Mouse (Mus musculus) limb, embryonic 14.5 days (tissue): Measurements from ENCODE around the gene Arfgef2. TPM values are rescaled to one million over a fixed set of nuclear protein-coding genes. Genes with fewer than 3 reads are reported as not detected.
A peak's percentile ranks its signal among the peaks of the same experiment; 100 is the strongest.

ENCODE experiments used
- ATAC-seq: fragments of 200-750 bp; cut with Nextera tagmentation; 2 replicates; pipeline ENCODE4 v1.8.0; 2017; ENCODE audit warnings: low read depth, moderate number of reproducible peaks, moderate TSS enrichment; ENCODE audit not compliant: low FRiP score
- DNase-seq: peaks from one replicate; pipeline ENCODE4 v3.0.0-alpha.2; 2015; ENCODE audit warnings: low spot score
- H3K27ac ChIP-seq: fragments of 300-500 bp; sonication (generic); replicated peaks from 2 replicates; pipeline ENCODE4 v1.5.1; 2014; ENCODE audit warnings: low read depth, mild to moderate bottlenecking, low read length, moderate library complexity, mixed read lengths
- H3K27me3 ChIP-seq: fragments of 300-500 bp; sonication (generic); 2 replicates; pipeline ENCODE4 v1.6.1; 2014; ENCODE audit warnings: low read length, mixed read lengths; ENCODE audit not compliant: control insufficient read depth, insufficient read depth
- H3K36me3 ChIP-seq: fragments of 300-500 bp; sonication (generic); 2 replicates; pipeline ENCODE4 v1.6.1; 2014; ENCODE audit warnings: mild to moderate bottlenecking, low read length, moderate library complexity, mixed read lengths; ENCODE audit not compliant: control insufficient read depth, insufficient read depth
- H3K4me1 ChIP-seq: fragments of 300-500 bp; sonication (generic); 2 replicates; pipeline ENCODE4 v1.6.1; 2014; ENCODE audit warnings: antibody characterized with exemption, low read length, mixed read lengths; ENCODE audit not compliant: control insufficient read depth, insufficient read depth
- H3K4me2 ChIP-seq: fragments of 300-500 bp; sonication (generic); replicated peaks from 2 replicates; pipeline ENCODE4 v1.6.1; 2014; ENCODE audit warnings: low read depth, mild to moderate bottlenecking, low read length, moderate library complexity; ENCODE audit not compliant: severe bottlenecking
- H3K4me3 ChIP-seq: fragments of 300-500 bp; sonication (generic); replicated peaks from 2 replicates; pipeline ENCODE4 v1.5.1; 2014; ENCODE audit warnings: low read length
- H3K9ac ChIP-seq: fragments of 300-500 bp; sonication (generic); 2 replicates; pipeline ENCODE4 v1.6.1; 2014; ENCODE audit warnings: mild to moderate bottlenecking, low read depth, low read length, moderate library complexity; ENCODE audit not compliant: severe bottlenecking
- H3K9me3 ChIP-seq: fragments of 300-500 bp; sonication (generic); 2 replicates; pipeline ENCODE4 v1.6.1; 2016; ENCODE audit warnings: low read length; ENCODE audit not compliant: control insufficient read depth
- POLR2A ChIP-seq: fragments of 200-500 bp; IDR thresholded peaks from 2 replicates; pipeline ENCODE4 v1.8.0; 2012; ENCODE audit warnings: inconsistent platforms, mild to moderate bottlenecking, moderate library complexity, borderline replicate concordance; ENCODE audit not compliant: insufficient read depth, insufficient read length; ENCODE audit errors: extremely low read depth
- WGBS: fragments of 180-500 bp; shearing (Covaris S2); extraction: QIAGEN DNeasy Blood & Tissue Kit; methylation state at CpG from one replicate; pipeline ENCODE4 v1.1.7; 2014; 5-methylcytosine and 5-hydroxymethylcytosine counted together
- polyA plus RNA-seq, 2 experiments: library from polyadenylated mRNA; depleted of rRNA in 1 of 2; stranded (reverse) in 1 of 2; unstranded in 1 of 2; fragments of >200 nt; fragmentation: Nextera tagmentation in 1 of 2; extraction: Ambion mirVana in 1 of 2; gene quantifications; 2 replicates each; pipeline versions ENCODE4 v1.2.1 to v1.2.3; 2012 to 2014

The Arfgef2 gene
- polyA plus RNA-seq, 2 experiments, result 6.1 to 10.5 TPM

- no peak for ATAC-seq
- WGBS, result 89% methylated on average over 7 of the region's 7 CpGs
- DNase-seq, result no peak
- no peak for TF ChIP-seq POLR2A
- H3K4me3 ChIP-seq, result no peak overlapping the region
- H3K27me3 ChIP-seq, result no peaks in the 10 kb centered on the region
- no peak overlapping the region for H3K27ac ChIP-seq
- H3K9me3 ChIP-seq, result no peaks in the 10 kb centered on the region
- H3K4me2 ChIP-seq, result no peak overlapping the region
- H3K4me1 ChIP-seq, result no peaks in the 10 kb centered on the region
- peaks cover 24% of the 10 kb centered on the region for H3K36me3 ChIP-seq
- H3K9ac ChIP-seq, result no peak overlapping the region
Measured at GRCm38 (mm10) chr2:166885066-166885465, 79.7 kb downstream of the Arfgef2 start.

- no peak for TF ChIP-seq POLR2A
- Histone ChIP-seq H3K4me2 (no peak overlapping the region), H3K27me3 (no peaks in the 10 kb centered on the region), H3K4me3 (no peak overlapping the region), H3K9ac (no peak overlapping the region), H3K36me3 (peaks cover 29% of the 10 kb centered on the region), H3K4me1 (no peaks in the 10 kb centered on the region), H3K9me3 (no peaks in the 10 kb centered on the region), H3K27ac (no peak overlapping the region)
- DNase-seq, result no peak
- ATAC-seq, result no peak
- WGBS, result 66% methylated on average over 10 of the region's 10 CpGs
Measured at GRCm38 (mm10) chr2:166885619-166886018, 80.2 kb downstream of the Arfgef2 start.

- Histone ChIP-seq H3K9ac (no peak overlapping the region), H3K4me2 (no peak overlapping the region), H3K9me3 (no peaks in the 10 kb centered on the region), H3K4me1 (no peaks in the 10 kb centered on the region), H3K36me3 (peaks cover 33% of the 10 kb centered on the region), H3K27me3 (no peaks in the 10 kb centered on the region), H3K4me3 (no peak overlapping the region), H3K27ac (no peak overlapping the region)
- DNase-seq (no peak), ATAC-seq (no peak)
- 89% methylated on average over 3 of the region's 3 CpGs for WGBS
- no peak for TF ChIP-seq POLR2A
Measured at GRCm38 (mm10) chr2:166886231-166886630, 80.8 kb downstream of the Arfgef2 start.

GRCm38 (mm10) chr2:166887816-166888215 is 82.4 kb downstream of the Arfgef2 start:
- peaks cover 41% of the 10 kb centered on the region for H3K36me3 ChIP-seq
- peak; percentile 82 for ATAC-seq

GRCm38 (mm10) chr2:166891366-166891880 is 86.0 kb downstream of the Arfgef2 start:
- WGBS, result 83% methylated on average over 9 of the region's 9 CpGs
- ATAC-seq (no peak), DNase-seq (no peak)
- H3K27me3 ChIP-seq, result no peaks in the 10 kb centered on the region
- no peak overlapping the region for H3K9ac ChIP-seq
- H3K27ac ChIP-seq, result no peak overlapping the region
- H3K36me3 ChIP-seq, result peaks cover 49% of the 10 kb centered on the region
- H3K4me2 ChIP-seq, result no peak overlapping the region
- no peaks in the 10 kb centered on the region for H3K4me1 ChIP-seq
- no peaks in the 10 kb centered on the region for H3K9me3 ChIP-seq
- no peak for TF ChIP-seq POLR2A
- no peak overlapping the region for H3K4me3 ChIP-seq

More at GRCm38 (mm10) chr2:166887816-166888215, 82.4 kb downstream of the Arfgef2 start:
- DNase-seq, result peak; percentile 45
- no peaks in the 10 kb centered on the region for H3K27me3 ChIP-seq
- H3K4me1 ChIP-seq, result no peaks in the 10 kb centered on the region
- no peak overlapping the region for H3K9ac ChIP-seq
- H3K4me2 ChIP-seq, result no peak overlapping the region
- TF ChIP-seq POLR2A, result no peak
- WGBS, result 43% methylated on average over 10 of the region's 11 CpGs
- no peak overlapping the region for H3K27ac ChIP-seq
- no peaks in the 10 kb centered on the region for H3K9me3 ChIP-seq
- H3K4me3 ChIP-seq, result no peak overlapping the region
